ENCODE assay signal across 33 mouse cellular contexts in the genomic region with DNA sequence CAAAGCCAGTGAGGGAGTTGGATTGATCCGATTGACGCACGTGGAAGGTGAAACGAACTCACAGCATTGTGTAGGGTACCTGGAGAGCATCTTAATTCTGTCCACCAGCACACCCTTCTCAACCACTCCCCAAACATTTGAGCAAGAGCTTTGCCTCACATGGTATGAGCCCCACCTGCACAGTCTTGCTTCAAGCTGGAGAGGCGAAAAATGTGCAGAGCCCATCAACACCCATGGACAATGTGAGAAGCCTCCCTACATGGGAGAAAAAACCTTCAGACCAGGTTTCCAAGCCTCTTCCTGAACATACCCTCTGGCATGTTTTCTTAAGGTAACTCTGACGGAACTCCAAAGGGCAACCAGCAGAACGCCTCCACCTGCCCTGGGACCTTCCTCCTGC. TPM values are rescaled to one million over a fixed set of nuclear protein-coding genes. Genes with fewer than 3 reads are reported as not detected.
"Had no signal": no experiment of that assay in that cellular context is flagged by ENCODE, and none has a peak within 500 bp of the region (broad histone marks: within the 10 kb centered on the region; RNA-seq: fewer than 3 reads in every experiment).

No protein-coding gene starts in this region.

- H3K4me3 ChIP-seq: embryonic facial prominence, embryonic 10.5 days; embryonic facial prominence, embryonic 12.5 days; embryonic facial prominence, embryonic 13.5 days; embryonic facial prominence, embryonic 15.5 days; erythroblast, embryonic 14.5 days; forebrain, embryonic 10.5 days; forebrain, embryonic 12.5 days; forebrain, embryonic 13.5 days; forebrain, embryonic 15.5 days; gastrocnemius, adult 2 months; heart, adult 2 months had no signal

- ATAC-seq: forebrain, embryonic 13.5 days; forebrain, embryonic 14.5 days; forebrain, embryonic 15.5 days; forebrain, embryonic 16.5 days; forebrain, postnatal 0 days had no signal

- H3K27ac ChIP-seq: embryonic facial prominence, embryonic 10.5 days; embryonic facial prominence, embryonic 12.5 days; embryonic facial prominence, embryonic 13.5 days; embryonic facial prominence, embryonic 15.5 days; forebrain, embryonic 10.5 days; forebrain, embryonic 12.5 days; forebrain, embryonic 13.5 days; forebrain, embryonic 15.5 days; gastrocnemius, adult 2 months; heart, adult 2 months had no signal

- H3K9me3 ChIP-seq: embryonic facial prominence, embryonic 10.5 days; embryonic facial prominence, embryonic 12.5 days; embryonic facial prominence, embryonic 13.5 days; embryonic facial prominence, embryonic 15.5 days; forebrain, embryonic 10.5 days; forebrain, embryonic 12.5 days; forebrain, embryonic 13.5 days; forebrain, embryonic 15.5 days had no signal

- H3K9ac ChIP-seq: embryonic facial prominence, embryonic 12.5 days; embryonic facial prominence, embryonic 13.5 days; embryonic facial prominence, embryonic 15.5 days; forebrain, embryonic 12.5 days; forebrain, embryonic 13.5 days; forebrain, embryonic 15.5 days; forebrain, postnatal 0 days had no signal

- H3K27me3 ChIP-seq: embryonic facial prominence, embryonic 12.5 days; embryonic facial prominence, embryonic 13.5 days; embryonic facial prominence, embryonic 15.5 days; forebrain, embryonic 12.5 days; forebrain, embryonic 13.5 days; forebrain, embryonic 15.5 days had no signal

- H3K4me1 ChIP-seq: embryonic facial prominence, embryonic 10.5 days; embryonic facial prominence, embryonic 12.5 days; embryonic facial prominence, embryonic 13.5 days; embryonic facial prominence, embryonic 15.5 days; forebrain, embryonic 10.5 days; forebrain, embryonic 12.5 days; forebrain, embryonic 13.5 days; forebrain, embryonic 15.5 days had no signal

- H3K4me2 ChIP-seq: embryonic facial prominence, embryonic 12.5 days; embryonic facial prominence, embryonic 13.5 days; embryonic facial prominence, embryonic 15.5 days; forebrain, embryonic 12.5 days; forebrain, embryonic 13.5 days; forebrain, embryonic 15.5 days had no signal

- H3K36me3 ChIP-seq: embryonic facial prominence, embryonic 10.5 days; embryonic facial prominence, embryonic 12.5 days; embryonic facial prominence, embryonic 13.5 days; embryonic facial prominence, embryonic 15.5 days; forebrain, embryonic 10.5 days; forebrain, embryonic 12.5 days; forebrain, embryonic 15.5 days had no signal

- DNase-seq: cerebellum, adult 2 months; cerebellum, adult 8-10 months; cerebellum, adult 9-10 months; cerebellum, adult 9-11 months; cerebellum, postnatal 10 days; cerebellum, postnatal 14 days; cerebellum, postnatal 25 days; cerebellum, postnatal 36 days; embryo, embryonic 11 days; forebrain, postnatal 0 days; gastrocnemius, adult 2 months; gastrocnemius, postnatal 10 days; gastrocnemius, postnatal 14 days; gastrocnemius, postnatal 25 days; gastrocnemius, postnatal 36 days; heart, adult 18-20 months; heart, adult 2 months had no signal

RNA-seq across cellular contexts. Expression of a gene that starts 2.1 kb away (rescaled TPM):
- polyA plus RNA-seq: cerebellum, adult 2 months; cortical plate, adult 2 months; embryonic facial prominence, embryonic 10.5 days; embryonic facial prominence, embryonic 11.5 days; embryonic facial prominence, embryonic 12.5 days; embryonic facial prominence, embryonic 13.5 days; embryonic facial prominence, embryonic 14.5 days; embryonic facial prominence, embryonic 15.5 days; erythroblast, embryonic 14.5 days; forebrain, embryonic 10.5 days; forebrain, embryonic 11.5 days; forebrain, embryonic 12.5 days; forebrain, embryonic 13.5 days; forebrain, embryonic 14.5 days; forebrain, embryonic 15.5 days; forebrain, embryonic 16.5 days; forebrain, postnatal 0 days; frontal cortex, adult 2 months; heart, adult 2 months had no signal
